In genomic region chr4:148518235-148518795, GRCm38 (mm10) we compare ENCODE assay signal across 11 mouse cellular contexts. TPM values are rescaled to one million over a fixed set of nuclear protein-coding genes. Genes with fewer than 3 reads are reported as not detected.
DNase-seq lines count a peak whose midpoint lies in the region; ATAC-seq and TF ChIP-seq lines count a peak whose summit lies in the region.
"Had no signal": no experiment of that assay in that cellular context is flagged by ENCODE, and none has a peak within 500 bp of the region (broad histone marks: within the 10 kb centered on the region; RNA-seq: fewer than 3 reads in every experiment).

No protein-coding gene starts in this region.

- no peak for ATAC-seq in kidney, embryonic 14.5 days (ENCODE audit: low FRiP score, low TSS enrichment)
- peak; percentile 50 for ATAC-seq in embryonic facial prominence, embryonic 14.5 days (ENCODE audit: low read depth)
- ATAC-seq in hindbrain, embryonic 14.5 days (ENCODE audit: low FRiP score) = 0 out of 2 replicates have a peak, but pooled peaks have one; percentile 34
- ATAC-seq in midbrain, postnatal 0 days (ENCODE audit: low FRiP score) = peak; percentile 78; the same call in 1 of the 2 replicates
- no peak for ATAC-seq in CD4-positive, CD25-positive, alpha-beta regulatory T cell, adult 4 months

- no peak for TF ChIP-seq CTCF in midbrain, postnatal 0 days (IDR thresholded peaks at IDR 0.05)

- H3K4me3 ChIP-seq in kidney, embryonic 14.5 days (ENCODE audit: low read length) = no peak overlapping the region
- no peak overlapping the region for H3K4me3 ChIP-seq in embryonic facial prominence, embryonic 14.5 days (ENCODE audit: low read depth, low read length)
- H3K4me3 ChIP-seq in hindbrain, embryonic 14.5 days (replicated peaks; ENCODE audit: low read length) = no peak overlapping the region
- H3K4me3 ChIP-seq in midbrain, postnatal 0 days (ENCODE audit: low read depth, low read length) = no peak overlapping the region
- H3K4me3 ChIP-seq: neural tube, embryonic 12.5 days had no signal

- H3K27me3 ChIP-seq in kidney, embryonic 14.5 days (ENCODE audit: control insufficient read depth, insufficient read depth, low read length) = no peaks in the 10 kb centered on the region
- no peaks in the 10 kb centered on the region for H3K27me3 ChIP-seq in embryonic facial prominence, embryonic 14.5 days (replicated peaks; ENCODE audit: control insufficient read depth, insufficient read depth, low read length)
- no peaks in the 10 kb centered on the region for H3K27me3 ChIP-seq in hindbrain, embryonic 14.5 days (ENCODE audit: control insufficient read depth, insufficient read depth, low read length)
- H3K27me3 ChIP-seq in midbrain, postnatal 0 days (ENCODE audit: insufficient read depth, low read length) = no peaks in the 10 kb centered on the region
- H3K27me3 ChIP-seq: neural tube, embryonic 12.5 days had no signal

- no peaks in the 10 kb centered on the region for H3K4me1 ChIP-seq in kidney, embryonic 14.5 days (ENCODE audit: control insufficient read depth, insufficient read depth, low read length)
- H3K4me1 ChIP-seq in embryonic facial prominence, embryonic 14.5 days (ENCODE audit: control insufficient read depth, insufficient read depth, low read length) = no peaks in the 10 kb centered on the region
- peaks cover 7% of the 10 kb centered on the region; the same call in 1 of the 2 replicates for H3K4me1 ChIP-seq in hindbrain, embryonic 14.5 days (replicated peaks; ENCODE audit: control insufficient read depth, insufficient read depth, low read length)
- H3K4me1 ChIP-seq in midbrain, postnatal 0 days (ENCODE audit: insufficient read depth, low read length) = no peaks in the 10 kb centered on the region
- H3K4me1 ChIP-seq: neural tube, embryonic 12.5 days had no signal

- peak overlapping the region; percentile 7; the same call in 1 of the 2 replicates for H3K9ac ChIP-seq in kidney, embryonic 14.5 days (ENCODE audit: low read depth, low read length)
- no peak overlapping the region for H3K9ac ChIP-seq in embryonic facial prominence, embryonic 14.5 days (ENCODE audit: low read depth, low read length)
- H3K9ac ChIP-seq in hindbrain, embryonic 14.5 days = no peak overlapping the region
- H3K9ac ChIP-seq in midbrain, postnatal 0 days (replicated peaks; ENCODE audit: low read length, poor library complexity, severe bottlenecking) = no peak overlapping the region
- H3K9ac ChIP-seq: neural tube, embryonic 12.5 days had no signal

- no peak overlapping the region for H3K27ac ChIP-seq in kidney, embryonic 14.5 days (ENCODE audit: low read depth, low read length)
- H3K27ac ChIP-seq in embryonic facial prominence, embryonic 14.5 days (replicated peaks; ENCODE audit: low read depth, low read length) = no peak overlapping the region
- H3K27ac ChIP-seq in hindbrain, embryonic 14.5 days = peak overlapping the region; percentile 66
- peak overlapping the region; percentile 59 for H3K27ac ChIP-seq in midbrain, postnatal 0 days (ENCODE audit: low read depth, low read length)
- H3K27ac ChIP-seq: macrophage; neural tube, embryonic 12.5 days had no signal

- H3K9me3 ChIP-seq in kidney, embryonic 14.5 days (ENCODE audit: control insufficient read depth, low read length) = no peaks in the 10 kb centered on the region
- no peaks in the 10 kb centered on the region for H3K9me3 ChIP-seq in embryonic facial prominence, embryonic 14.5 days (ENCODE audit: control insufficient read depth, low read length)
- H3K9me3 ChIP-seq in hindbrain, embryonic 14.5 days (ENCODE audit: control insufficient read depth, low read length) = no peaks in the 10 kb centered on the region
- H3K9me3 ChIP-seq in midbrain, postnatal 0 days (ENCODE audit: low read length) = no peaks in the 10 kb centered on the region
- H3K9me3 ChIP-seq: neural tube, embryonic 12.5 days had no signal

- 48% methylated on average over 5 of the region's 5 CpGs for WGBS in kidney, embryonic 14.5 days
- WGBS in embryonic facial prominence, embryonic 14.5 days = 49% methylated on average over 5 of the region's 5 CpGs
- 24% methylated on average over 5 of the region's 5 CpGs for WGBS in hindbrain, embryonic 14.5 days
- WGBS in midbrain, postnatal 0 days = 14% methylated on average over 5 of the region's 5 CpGs

- DNase-seq in kidney, postnatal 25 days = no peak
- DNase-seq in embryonic facial prominence, embryonic 14.5 days (ENCODE audit: low spot score) = no peak
- no peak for DNase-seq in hindbrain, embryonic 14.5 days (ENCODE audit: low spot score)
- DNase-seq in midbrain, postnatal 0 days (ENCODE audit: low spot score) = peak; percentile 28
- no peak for DNase-seq in adipocyte (ENCODE audit: low spot score)
- DNase-seq: gastrocnemius, postnatal 10 days; liver had no signal

- no peak overlapping the region for H3K4me2 ChIP-seq in kidney, embryonic 14.5 days (replicated peaks; ENCODE audit: low read depth, low read length)
- H3K4me2 ChIP-seq in embryonic facial prominence, embryonic 14.5 days (ENCODE audit: low read depth, low read length) = no peak overlapping the region
- no peak overlapping the region for H3K4me2 ChIP-seq in hindbrain, embryonic 14.5 days (replicated peaks)
- no peak overlapping the region for H3K4me2 ChIP-seq in midbrain, postnatal 0 days (ENCODE audit: low read depth, low read length, poor library complexity, severe bottlenecking)
- H3K4me2 ChIP-seq: neural tube, embryonic 12.5 days had no signal

- H3K36me3 ChIP-seq in kidney, embryonic 14.5 days (ENCODE audit: control insufficient read depth, insufficient read depth, low read length) = peaks cover 56% of the 10 kb centered on the region
- H3K36me3 ChIP-seq in embryonic facial prominence, embryonic 14.5 days (ENCODE audit: control insufficient read depth, insufficient read depth, low read length) = peaks cover 75% of the 10 kb centered on the region
- H3K36me3 ChIP-seq in hindbrain, embryonic 14.5 days (replicated peaks; ENCODE audit: control insufficient read depth, insufficient read depth) = peaks cover 81% of the 10 kb centered on the region
- H3K36me3 ChIP-seq in midbrain, postnatal 0 days (ENCODE audit: insufficient read depth, low read length) = peaks cover 46% of the 10 kb centered on the region

RNA-seq across cellular contexts. Expression of gene Angptl7, which starts 18.1 kb away (rescaled TPM):
- polyA plus RNA-seq in kidney, embryonic 14.5 days (2014; fragmentation: Nextera tagmentation; extraction: Ambion mirVana) = 0.54 and 1.4 TPM in 2 replicates
- 3.8 and 4.8 TPM in 2 replicates for polyA plus RNA-seq in embryonic facial prominence, embryonic 14.5 days (2014; fragmentation: Nextera tagmentation; extraction: Ambion mirVana)
- 0.31 and 0.50 TPM in 2 replicates for polyA plus RNA-seq in hindbrain, embryonic 14.5 days (2014; fragmentation: Nextera tagmentation; extraction: Ambion mirVana)
- total RNA-seq in midbrain, postnatal 0 days (2014; rRNA removed) = 0.09 and 0.11 TPM in 2 replicates
- 0.25 and 0.36 TPM in 2 replicates for polyA plus RNA-seq in midbrain, postnatal 0 days (2015; fragmentation: Nextera tagmentation; extraction: Ambion mirVana)
- polyA plus RNA-seq in CD4-positive, CD25-positive, alpha-beta regulatory T cell, adult 4 months (2017; shearing (Covaris generic)) = under 1 TPM; 0.59 to 0.65 TPM

RNA-seq across cellular contexts. Expression of gene Exosc10, which starts 39.9 kb away (rescaled TPM):
- polyA plus RNA-seq in kidney, embryonic 14.5 days (2014; fragmentation: Nextera tagmentation; extraction: Ambion mirVana) = 65.7 and 101 TPM in 2 replicates
- polyA plus RNA-seq in embryonic facial prominence, embryonic 14.5 days (2014; fragmentation: Nextera tagmentation; extraction: Ambion mirVana) = 80.9 and 90.7 TPM in 2 replicates
- polyA plus RNA-seq in hindbrain, embryonic 14.5 days (2014; fragmentation: Nextera tagmentation; extraction: Ambion mirVana) = 85.9 and 98.4 TPM in 2 replicates
- total RNA-seq in midbrain, postnatal 0 days (2014; rRNA removed) = 70.8 and 73.3 TPM in 2 replicates
- 77.1 and 78.8 TPM in 2 replicates for polyA plus RNA-seq in midbrain, postnatal 0 days (2015; fragmentation: Nextera tagmentation; extraction: Ambion mirVana)
- 100 to 1,000 TPM in 1 of 2 experiments, 10 to 100 TPM in 1; 92.7 to 146 TPM for polyA plus RNA-seq in CD4-positive, CD25-positive, alpha-beta regulatory T cell, adult 4 months (2017; shearing (Covaris generic))

Comparison
In these comparisons a context has a peak if more than half of its experiments do, and no peak if none do; other contexts are left out.
1. ATAC-seq: peak in embryonic facial prominence, embryonic 14.5 days (single experiment), hindbrain, embryonic 14.5 days (single experiment) and midbrain, postnatal 0 days (single experiment); none in kidney, embryonic 14.5 days (single experiment) and CD4-positive, CD25-positive, alpha-beta regulatory T cell, adult 4 months (single experiment).
2. H3K27ac ChIP-seq: peak in hindbrain, embryonic 14.5 days (single experiment) and midbrain, postnatal 0 days (single experiment); none in kidney, embryonic 14.5 days (single experiment) and embryonic facial prominence, embryonic 14.5 days (single experiment).